In the genomic region with DNA sequence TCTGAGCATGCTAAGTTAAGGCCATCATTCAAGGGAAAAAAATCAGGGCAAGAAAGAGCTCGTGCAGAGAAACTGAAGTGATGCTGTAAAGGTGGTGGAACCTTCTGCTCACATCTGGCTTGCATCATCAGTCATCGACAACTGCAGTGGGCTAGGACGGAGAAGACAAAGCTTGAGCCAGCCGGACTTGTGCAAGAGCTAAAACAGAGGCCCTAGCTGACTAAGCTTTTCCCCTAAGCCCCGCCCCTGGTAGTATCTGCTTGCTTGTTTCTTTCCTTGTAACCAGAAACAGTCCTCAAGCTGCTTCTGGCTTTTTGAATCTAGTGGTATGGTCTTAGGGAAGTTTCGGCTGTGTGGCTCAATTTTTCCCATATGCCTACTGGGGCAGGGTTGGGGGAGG, we compare ENCODE assay signal across 9 mouse cellular contexts. TPM values are rescaled to one million over a fixed set of nuclear protein-coding genes. Genes with fewer than 3 reads are reported as not detected.
A peak's percentile ranks its signal among the peaks of the same experiment; 100 is the strongest.
DNase-seq lines count a peak whose midpoint lies in the region; ATAC-seq lines count a peak whose summit lies in the region.
"Had no signal": no experiment of that assay in that cellular context is flagged by ENCODE, and none has a peak within 500 bp of the region (broad histone marks: within the 10 kb centered on the region; RNA-seq: fewer than 3 reads in every experiment).

No protein-coding gene starts in this region.

- DNase-seq in 416B (ENCODE audit: low read depth), result peak; percentile 88
- DNase-seq in ZHBTc4 (ENCODE audit: low read depth, low spot score), result peak; percentile 13
- DNase-seq in gastrocnemius, postnatal 10 days, result peak; percentile 12
- no peak for DNase-seq in forebrain, embryonic 11.5 days (ENCODE audit: low spot score)
- DNase-seq in frontal cortex, adult 2 months (ENCODE audit: extremely low spot score in 1 of 2, low spot score in 1 of 2), result no peak

- peak overlapping the region; percentile 41; the same call in 1 of the 2 replicates for H3K27ac ChIP-seq in limb, embryonic 12.5 days
- H3K27ac ChIP-seq in forebrain, embryonic 11.5 days (ENCODE audit: low read depth, low read length), result no peak overlapping the region
- no peak overlapping the region for H3K27ac ChIP-seq in hindbrain, embryonic 16.5 days (ENCODE audit: low read depth, low read length)
- no peak overlapping the region for H3K27ac ChIP-seq in hindbrain, embryonic 13.5 days

- H3K4me2 ChIP-seq in limb, embryonic 12.5 days, result no peak overlapping the region
- no peak overlapping the region for H3K4me2 ChIP-seq in forebrain, embryonic 11.5 days (ENCODE audit: low read depth, low read length, severe bottlenecking)
- no peak overlapping the region for H3K4me2 ChIP-seq in hindbrain, embryonic 16.5 days (ENCODE audit: low read length)
- no peak overlapping the region for H3K4me2 ChIP-seq in hindbrain, embryonic 13.5 days

- 41% methylated on average over 6 of the region's 6 CpGs for WGBS in limb, embryonic 12.5 days
- WGBS in forebrain, embryonic 11.5 days, result 84% methylated on average over 6 of the region's 6 CpGs
- 84% methylated on average over 6 of the region's 6 CpGs for WGBS in hindbrain, embryonic 16.5 days
- whole genome bisulfite sequencing in hindbrain, embryonic 13.5 days, result 80% methylated on average over 6 of the region's 6 CpGs

- no peak overlapping the region for H3K9ac ChIP-seq in limb, embryonic 12.5 days (replicated peaks)
- no peak overlapping the region for H3K9ac ChIP-seq in forebrain, embryonic 11.5 days (ENCODE audit: low read length)
- no peak overlapping the region for H3K9ac ChIP-seq in hindbrain, embryonic 16.5 days (ENCODE audit: low read depth, low read length)
- H3K9ac ChIP-seq in hindbrain, embryonic 13.5 days, result no peak overlapping the region

- peaks cover 27% of the 10 kb centered on the region for H3K27me3 ChIP-seq in limb, embryonic 12.5 days
- H3K27me3 ChIP-seq in forebrain, embryonic 11.5 days (ENCODE audit: control insufficient read depth, insufficient read depth, low read length), result peaks cover 5% of the 10 kb centered on the region; the same call in 1 of the 2 replicates
- H3K27me3 ChIP-seq in hindbrain, embryonic 16.5 days (replicated peaks; ENCODE audit: control insufficient read depth, insufficient read depth, low read length), result no peaks in the 10 kb centered on the region
- no peaks in the 10 kb centered on the region for H3K27me3 ChIP-seq in hindbrain, embryonic 13.5 days

- H3K4me1 ChIP-seq in limb, embryonic 12.5 days (replicated peaks), result peaks cover 10% of the 10 kb centered on the region; the same call in 1 of the 2 replicates
- H3K4me1 ChIP-seq in forebrain, embryonic 11.5 days (replicated peaks; ENCODE audit: control insufficient read depth, insufficient read depth, low read length), result no peaks in the 10 kb centered on the region
- no peaks in the 10 kb centered on the region for H3K4me1 ChIP-seq in hindbrain, embryonic 16.5 days (ENCODE audit: control insufficient read depth, insufficient read depth, low read depth, low read length)
- H3K4me1 ChIP-seq in hindbrain, embryonic 13.5 days (replicated peaks), result no peaks in the 10 kb centered on the region

- ATAC-seq in limb, embryonic 12.5 days (ENCODE audit: insufficient number of reproducible peaks, insufficient read depth, low FRiP score, low TSS enrichment, low read depth), result peak; percentile 63; the same call in 1 of the 2 replicates
- ATAC-seq in forebrain, embryonic 11.5 days (replicated peaks; ENCODE audit: low FRiP score), result no peak
- no peak for ATAC-seq in hindbrain, embryonic 16.5 days
- no peak for ATAC-seq in hindbrain, embryonic 13.5 days (ENCODE audit: low FRiP score)

- H3K4me3 ChIP-seq in limb, embryonic 12.5 days (replicated peaks), result no peak overlapping the region
- no peak overlapping the region for H3K4me3 ChIP-seq in forebrain, embryonic 11.5 days (ENCODE audit: low read depth, low read length)
- H3K4me3 ChIP-seq in hindbrain, embryonic 16.5 days (ENCODE audit: low read length), result no peak overlapping the region
- no peak overlapping the region for H3K4me3 ChIP-seq in hindbrain, embryonic 13.5 days
- H3K4me3 ChIP-seq: myocyte had no signal

- peaks cover 5% of the 10 kb centered on the region; the same call in 1 of the 2 replicates for H3K36me3 ChIP-seq in limb, embryonic 12.5 days
- H3K36me3 ChIP-seq in forebrain, embryonic 11.5 days (ENCODE audit: control insufficient read depth, insufficient read depth, low read length), result no peaks in the 10 kb centered on the region
- no peaks in the 10 kb centered on the region for H3K36me3 ChIP-seq in hindbrain, embryonic 16.5 days (ENCODE audit: control insufficient read depth, insufficient read depth, low read length)
- H3K36me3 ChIP-seq in hindbrain, embryonic 13.5 days, result no peaks in the 10 kb centered on the region

- H3K9me3 ChIP-seq in limb, embryonic 12.5 days, result no peaks in the 10 kb centered on the region
- H3K9me3 ChIP-seq in forebrain, embryonic 11.5 days (ENCODE audit: control insufficient read depth, low read length), result no peaks in the 10 kb centered on the region
- H3K9me3 ChIP-seq in hindbrain, embryonic 16.5 days (ENCODE audit: control insufficient read depth, low read length), result no peaks in the 10 kb centered on the region
- no peaks in the 10 kb centered on the region for H3K9me3 ChIP-seq in hindbrain, embryonic 13.5 days

RNA-seq across cellular contexts. Expression of a gene that starts 56.5 kb away (rescaled TPM):
- 10 to 100 TPM in 1 of 2 experiments, 1 to 10 TPM in 1; 9.8 to 11.7 TPM for total RNA-seq in gastrocnemius, postnatal 10 days (2021)
- polyA plus RNA-seq in limb, embryonic 12.5 days (2016; fragmentation: Nextera tagmentation; extraction: Ambion mirVana), result 70.4 and 70.5 TPM in 2 replicates
- polyA plus RNA-seq in forebrain, embryonic 11.5 days (2014; fragmentation: Nextera tagmentation; extraction: Ambion mirVana), result 37.6 and 42.6 TPM in 2 replicates
- 23.5 and 26.5 TPM in 2 replicates for polyA plus RNA-seq in hindbrain, embryonic 16.5 days (2015; fragmentation: Nextera tagmentation; extraction: Ambion mirVana)
- polyA plus RNA-seq in hindbrain, embryonic 13.5 days (2015; fragmentation: Nextera tagmentation; extraction: Ambion mirVana), result 27.6 and 28.4 TPM in 2 replicates
- polyA plus RNA-seq in frontal cortex, adult 2 months (2012; rRNA removed), result 13.9 and 15.6 TPM in 2 replicates

Comparison
In these comparisons a context has a peak if more than half of its experiments do, and no peak if none do; other contexts are left out.
1. DNase-seq: peak in 416B (single experiment), ZHBTc4 (single experiment) and gastrocnemius, postnatal 10 days (single experiment); none in forebrain, embryonic 11.5 days (single experiment) and frontal cortex, adult 2 months (0 of 2).